Mouse (Mus musculus): ENCODE data around the gene Nfatc2ip. TPM values are rescaled to one million over a fixed set of nuclear protein-coding genes. Genes with fewer than 3 reads are reported as not detected.

Nfatc2ip gene
- 2.8 and 4.2 TPM in 2 replicates for polyA plus RNA-seq (2012; rRNA removed; ENCODE audit: low replicate concordance)

DNA sequence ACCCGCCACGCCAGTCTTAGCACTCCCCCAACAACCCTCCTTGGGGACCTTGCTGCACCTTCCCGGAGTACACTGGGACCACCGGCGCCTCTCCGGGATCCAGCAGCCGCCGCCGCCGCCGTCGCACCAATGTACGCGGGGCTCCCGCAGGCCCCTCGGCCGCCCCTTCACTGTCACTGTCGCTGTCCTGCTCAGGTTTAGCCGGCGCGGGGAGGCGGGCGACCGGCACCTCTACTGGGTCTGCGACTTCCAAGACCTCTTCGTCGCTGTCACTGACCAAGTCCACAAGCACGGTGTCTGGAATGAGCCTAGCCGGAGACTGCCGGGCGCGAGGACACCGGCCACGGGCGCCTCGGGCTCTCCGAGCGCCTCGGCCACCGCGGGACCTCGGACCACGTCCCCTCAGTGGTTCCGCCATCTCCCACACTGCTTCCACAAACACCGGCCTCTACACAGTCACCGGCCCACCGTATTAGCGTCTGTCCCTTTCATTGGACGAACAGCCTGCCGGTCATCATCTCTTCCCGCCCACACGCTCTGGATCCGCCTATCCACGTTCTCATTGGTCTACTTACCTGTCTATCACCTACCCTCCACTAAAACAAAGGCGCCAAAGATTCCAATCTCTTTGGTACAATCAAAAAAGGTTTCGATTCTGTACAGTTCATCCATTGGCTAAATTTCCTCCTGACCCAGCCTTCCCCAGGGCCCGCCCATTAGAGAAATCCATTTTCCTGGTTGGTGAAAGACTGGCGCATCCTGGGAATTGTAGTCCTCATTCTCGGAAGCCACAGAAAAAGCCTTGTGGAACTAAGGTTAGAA is at the start of gene Nfatc2ip:
Nfatc2ip (minus strand) TSS at position 440 of the 822 bp plus-strand sequence.

DNA sequence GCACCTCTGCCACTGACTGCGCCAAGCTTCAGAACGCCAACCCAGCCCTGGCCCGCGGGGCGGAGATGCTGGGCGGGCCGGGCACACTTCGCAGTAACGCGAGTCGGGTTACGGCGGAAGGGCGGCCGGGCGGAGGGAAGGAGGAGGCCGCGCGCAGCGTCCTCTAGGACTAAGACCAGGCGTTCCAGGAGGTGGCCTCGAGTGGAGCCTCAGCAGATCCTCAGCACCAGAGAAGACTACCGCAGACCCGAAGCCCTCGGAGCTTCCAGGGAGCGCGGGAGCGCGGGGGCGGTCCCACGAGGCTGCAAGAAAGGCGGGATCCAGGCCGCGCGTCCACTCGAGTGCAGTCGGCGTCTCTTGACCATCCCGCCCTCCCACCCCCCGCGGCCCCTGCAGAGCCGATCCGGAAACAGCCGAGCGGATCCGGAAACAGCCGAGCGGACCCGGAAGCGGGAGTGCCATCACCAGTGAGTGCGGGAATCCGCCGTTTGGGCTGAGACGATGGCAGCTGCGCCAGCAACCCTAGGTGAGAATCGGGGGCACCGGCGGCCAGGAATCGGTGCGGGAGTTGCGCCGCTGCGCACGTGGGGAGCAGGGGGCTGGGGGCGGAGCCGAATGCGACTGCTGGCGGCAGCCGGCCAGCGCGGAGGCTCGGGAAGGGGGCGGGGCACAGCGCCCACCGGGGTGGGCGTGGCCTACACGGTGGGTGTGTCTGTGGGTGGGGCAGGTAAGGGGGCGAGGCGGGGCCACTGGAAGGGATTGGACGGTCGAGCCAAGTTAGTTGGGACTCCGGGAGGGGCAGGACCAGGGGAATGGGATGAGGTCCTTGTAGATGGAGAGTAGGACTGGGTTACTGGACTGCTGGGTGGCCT is 32.3 kb upstream of the Nfatc2ip start, which contains the start of gene Rabep2:
Rabep2 (plus strand) TSS at position 129 of the 872 bp plus-strand sequence.

GRCm38 (mm10) chr7:126414725-126415124 is 18.2 kb upstream of the Nfatc2ip start, which contains the start of gene Cd19:
Gene Cd19, minus strand, starts transcription at chr7:126414889.

DNA sequence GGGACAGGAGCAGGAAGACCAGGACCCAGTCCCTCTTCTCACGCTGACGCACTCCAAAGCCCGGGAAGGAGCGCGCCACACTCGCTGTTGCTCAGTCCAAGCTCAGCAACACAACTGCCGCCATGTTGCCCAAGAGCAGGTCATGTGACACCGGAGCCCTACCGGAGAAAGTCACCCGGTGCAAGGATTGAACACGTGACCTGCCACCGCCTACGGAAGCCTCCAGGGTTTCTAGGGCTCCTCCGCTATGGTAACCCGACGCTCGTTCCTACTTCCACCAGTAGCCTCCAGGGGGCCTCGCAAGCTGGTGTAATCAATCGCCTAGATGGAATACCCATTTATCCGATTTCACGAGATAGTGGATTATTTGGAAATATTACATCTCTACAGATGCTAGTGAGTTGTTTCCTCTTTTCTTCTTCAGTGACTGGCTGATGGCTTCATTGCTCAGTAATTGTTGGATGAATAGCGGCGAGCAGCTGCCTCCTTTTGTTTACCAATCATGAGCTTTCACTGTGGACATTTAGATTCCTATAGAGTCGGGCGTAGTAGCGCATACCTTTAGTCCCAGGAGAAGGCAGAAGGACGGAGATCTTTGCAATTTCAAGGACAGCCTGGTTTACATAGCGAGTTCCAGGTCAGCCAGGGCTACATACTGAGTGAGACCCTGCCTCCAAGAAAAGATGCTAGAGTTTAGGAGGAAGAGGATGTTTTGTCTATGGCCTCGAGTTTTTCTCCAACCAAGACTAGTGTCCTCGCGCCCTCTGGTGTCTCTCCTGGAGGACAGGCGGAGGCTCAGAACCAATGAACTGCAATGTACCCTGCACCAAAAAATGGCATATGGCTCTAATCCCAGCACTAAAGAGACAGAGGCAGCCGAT is 19.0 kb downstream of the Nfatc2ip start, which contains the start of gene Spns1:
Spns1 (minus strand) TSS at position 173 of the 881 bp plus-strand sequence.

GRCm38 (mm10) chr7:126369393-126369792 is 27.1 kb downstream of the Nfatc2ip start, which contains the start of gene Lat:
Gene Lat, minus strand, starts transcription at chr7:126369570.

Other genes with a start within 250 kb of the Nfatc2ip start
- gene Xpo6, start 196.2 kb downstream of the Nfatc2ip start, polyA plus RNA-seq (2012; rRNA removed; ENCODE audit: low replicate concordance): 91.5 and 107 TPM in 2 replicates
- gene Sbk1, start 124.1 kb downstream of the Nfatc2ip start, polyA plus RNA-seq (2012; rRNA removed; ENCODE audit: low replicate concordance): 10.7 and 27.3 TPM in 2 replicates
- gene Lat, start 27.2 kb downstream of the Nfatc2ip start, polyA plus RNA-seq (2012; rRNA removed; ENCODE audit: low replicate concordance): 6.4 and 19.6 TPM in 2 replicates
- gene Spns1, start 19.3 kb downstream of the Nfatc2ip start, polyA plus RNA-seq (2012; rRNA removed; ENCODE audit: low replicate concordance): 144 and 215 TPM in 2 replicates
- 0.34 and 5.1 TPM in 2 replicates for gene Cd19, start 18.2 kb upstream of the Nfatc2ip start, polyA plus RNA-seq (2012; rRNA removed; ENCODE audit: low replicate concordance)
- 16.5 and 18.2 TPM in 2 replicates for gene Rabep2, start 32.0 kb upstream of the Nfatc2ip start, polyA plus RNA-seq (2012; rRNA removed; ENCODE audit: low replicate concordance)
- 1.2 TPM in 1 of 2 replicates, not detected in the other for gene Atp2a1, start 66.4 kb upstream of the Nfatc2ip start, polyA plus RNA-seq (2012; rRNA removed; ENCODE audit: low replicate concordance)
- gene Sh2b1, start 78.7 kb upstream of the Nfatc2ip start, polyA plus RNA-seq (2012; rRNA removed; ENCODE audit: low replicate concordance): 52.6 and 69.0 TPM in 2 replicates
- gene Tufm, start 90.6 kb upstream of the Nfatc2ip start, polyA plus RNA-seq (2012; rRNA removed; ENCODE audit: low replicate concordance): 122 and 151 TPM in 2 replicates
- 264 and 283 TPM in 2 replicates for gene Atxn2l, start 106.7 kb upstream of the Nfatc2ip start, polyA plus RNA-seq (2012; rRNA removed; ENCODE audit: low replicate concordance)
- gene Eif3c, start 169.7 kb upstream of the Nfatc2ip start, polyA plus RNA-seq (2012; rRNA removed; ENCODE audit: low replicate concordance): 45.2 and 60.5 TPM in 2 replicates
- gene Apobr, start 188.2 kb upstream of the Nfatc2ip start, polyA plus RNA-seq (2012; rRNA removed; ENCODE audit: low replicate concordance): 2.4 and 4.9 TPM in 2 replicates
- gene Cln3, start 189.1 kb upstream of the Nfatc2ip start, polyA plus RNA-seq (2012; rRNA removed; ENCODE audit: low replicate concordance): 55.8 and 56.6 TPM in 2 replicates
- gene Il27, start 198.2 kb upstream of the Nfatc2ip start, polyA plus RNA-seq (2012; rRNA removed; ENCODE audit: low replicate concordance): 0.12 and 1.1 TPM in 2 replicates
- 4.9 and 28.0 TPM in 2 replicates for gene Nupr1, start 234.1 kb upstream of the Nfatc2ip start, polyA plus RNA-seq (2012; rRNA removed; ENCODE audit: low replicate concordance)

All from duodenum, adult 2 months (tissue).